Mouse (Mus musculus) CH12.LX (cell line): ENCODE measurements at regions not wholly inside any gene's neighbourhood (a gene's known extent, or its start where the extent isn't known, plus 50 kb on each side); places are given as distances from the start of the nearest gene placed in this dataset.

ENCODE experiments used
- CTCF ChIP-seq, 2 experiments: IDR thresholded peaks in 1 of 2; conservative IDR thresholded peaks in 1 of 2; 2 replicates each; pipeline ENCODE4 v1.5.1; 2011 to 2012; ENCODE audit warnings: low read depth in 2 of 2, low read length in 2 of 2, improper control_type of control experiment in 1 of 2, inconsistent platforms in 1 of 2, mild to moderate bottlenecking in 1 of 2, moderate library complexity in 1 of 2
- GABPA ChIP-seq: IDR thresholded peaks from 2 replicates; pipeline ENCODE4 v1.6.1; 2012; ENCODE audit warnings: low read depth, low read length, improper control_type of control experiment, inconsistent platforms; ENCODE audit not compliant: insufficient replicate concordance
- POLR2A ChIP-seq: IDR thresholded peaks from 2 replicates; pipeline ENCODE4 v1.6.1; 2011; ENCODE audit warnings: low read depth, mild to moderate bottlenecking, improper control_type of control experiment, low read length
- ZKSCAN1 ChIP-seq: IDR thresholded peaks from 2 replicates; pipeline ENCODE4 v1.6.1; 2012; ENCODE audit warnings: low read depth, inconsistent platforms, low read length, improper control_type of control experiment, borderline replicate concordance

- TF ChIP-seq GABPA, result no peak
- TF ChIP-seq CTCF (conservative IDR thresholded peaks at IDR 0.05 in 1 of 2, IDR thresholded peaks at IDR 0.05 in 1 of 2; ENCODE audit: low read depth in 2 of 2, low read length in 2 of 2), result no peak
- no peak for TF ChIP-seq POLR2A
- TF ChIP-seq ZKSCAN1, result no peak
These were observed 76.7 kb downstream of the Trim29 start for GRCm38 (mm10) chr9:43387397-43387796.
